Mouse (Mus musculus): ENCODE measurements at regions not wholly inside any gene's neighbourhood (a gene's known extent, or its start where the extent isn't known, plus 50 kb on each side); places are given as distances from the start of the nearest gene placed in this dataset.

- peak; percentile 21 for DNase-seq
Measured at GRCm38 (mm10) chr16:74739194-74740135, 327.8 kb upstream of the Robo2 start.

- no peak for DNase-seq
Measured at GRCm38 (mm10) chr16:74732940-74733776, 321.5 kb upstream of the Robo2 start.

- DNase-seq = no peak
Measured at GRCm38 (mm10) chr16:74730169-74730794, 318.7 kb upstream of the Robo2 start.

DNA sequence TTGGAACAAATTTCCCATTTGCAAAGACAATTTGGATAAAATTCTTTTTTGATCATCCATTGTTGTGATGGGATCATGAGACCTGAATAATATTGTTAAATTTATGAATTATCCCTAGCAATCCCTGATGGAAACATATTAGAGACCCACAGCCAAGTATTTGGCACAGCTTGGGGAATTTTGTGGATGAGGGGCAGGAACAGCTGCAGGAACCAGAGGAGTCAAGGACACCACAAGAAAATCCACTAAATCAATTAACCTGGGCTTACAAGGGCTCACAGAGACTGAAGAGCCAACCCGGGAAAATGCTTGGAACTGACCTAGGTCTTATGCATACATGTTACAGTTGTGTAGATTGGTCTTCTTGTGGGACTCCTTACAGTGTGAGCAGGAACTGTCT lies 311.6 kb upstream of the Robo2 start:
- no peak for DNase-seq

DNA sequence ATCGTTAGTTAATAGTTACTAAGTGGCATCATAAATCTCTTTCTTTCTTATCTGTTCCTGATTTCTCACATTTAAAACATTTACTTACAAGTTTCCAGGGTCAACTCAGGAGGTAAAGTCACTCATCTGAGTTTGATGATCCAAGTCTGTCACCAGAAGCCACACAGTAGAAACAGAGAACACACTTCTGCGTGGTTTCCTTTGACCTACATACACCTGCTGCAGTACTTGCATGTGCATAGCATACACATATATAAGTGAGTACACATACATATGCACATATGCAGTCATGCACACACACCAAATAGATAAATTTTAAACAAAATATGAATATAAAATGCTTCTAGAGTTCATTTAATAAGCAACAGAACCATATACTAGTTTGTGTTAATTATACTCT lies 306.5 kb upstream of the Robo2 start:
- no peak for DNase-seq

DNA sequence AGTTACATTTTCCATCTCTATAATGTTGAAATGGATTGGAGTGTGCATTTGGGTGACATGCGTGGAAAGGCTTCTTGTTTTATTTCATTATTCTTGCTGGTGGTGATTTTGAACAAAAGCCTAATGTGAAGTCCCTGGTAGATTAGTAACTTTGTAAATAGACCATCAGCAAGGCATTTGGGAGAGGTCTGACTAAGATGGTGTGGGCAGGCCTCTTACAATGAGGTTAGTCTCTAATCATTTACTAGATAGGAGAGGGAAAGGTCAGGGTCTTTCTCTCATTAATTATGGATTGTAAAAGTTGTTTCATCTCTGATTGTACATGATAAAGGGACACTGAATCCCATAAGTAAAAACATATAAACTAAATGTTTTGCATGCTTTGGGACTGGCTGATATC lies 306.0 kb upstream of the Robo2 start:
- DNase-seq = no peak

DNA sequence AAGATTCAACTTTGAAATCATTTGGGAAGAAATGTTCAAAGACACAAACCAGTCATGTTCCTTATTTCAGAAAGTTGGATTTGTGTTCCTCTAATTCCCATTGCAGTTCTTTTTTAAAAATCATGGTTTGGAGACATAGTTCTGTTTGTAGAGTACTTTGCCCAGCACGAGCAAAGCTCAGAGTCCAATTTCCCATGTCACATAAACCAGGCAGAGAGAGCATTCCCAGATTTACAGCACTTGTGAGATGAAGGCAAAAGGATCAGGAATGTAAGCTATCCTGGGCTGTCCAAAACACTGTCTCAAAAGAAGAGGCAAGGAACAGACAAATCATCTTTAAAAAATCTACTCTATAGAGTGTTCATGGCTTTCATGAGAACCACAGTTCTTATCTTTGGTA lies 303.3 kb upstream of the Robo2 start:
- DNase-seq = no peak

GRCm38 (mm10) chr16:74712515-74712914 lies 300.9 kb upstream of the Robo2 start:
- no peak for DNase-seq

GRCm38 (mm10) chr16:74702067-74702466 lies 290.4 kb upstream of the Robo2 start:
- DNase-seq = no peak

DNA sequence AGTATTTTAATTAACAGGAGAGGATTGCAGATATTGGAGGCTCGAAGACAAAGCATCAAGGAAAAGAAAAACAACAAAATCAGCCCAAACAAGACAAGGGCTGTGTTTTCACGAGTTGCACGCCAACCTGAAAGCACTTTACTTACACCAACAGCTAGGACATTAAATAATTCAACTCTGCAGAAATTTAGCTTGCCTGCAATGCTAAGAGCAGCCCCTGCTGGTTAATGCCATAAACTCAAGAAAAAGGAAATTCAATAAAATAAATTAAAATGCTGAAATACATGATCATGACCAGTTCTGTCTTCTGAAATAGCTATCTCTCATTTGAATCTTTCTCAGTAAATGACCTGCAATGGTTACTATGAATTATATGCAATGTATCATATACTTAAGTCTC lies 271.7 kb upstream of the Robo2 start:
- DNase-seq = peak; percentile 9

DNA sequence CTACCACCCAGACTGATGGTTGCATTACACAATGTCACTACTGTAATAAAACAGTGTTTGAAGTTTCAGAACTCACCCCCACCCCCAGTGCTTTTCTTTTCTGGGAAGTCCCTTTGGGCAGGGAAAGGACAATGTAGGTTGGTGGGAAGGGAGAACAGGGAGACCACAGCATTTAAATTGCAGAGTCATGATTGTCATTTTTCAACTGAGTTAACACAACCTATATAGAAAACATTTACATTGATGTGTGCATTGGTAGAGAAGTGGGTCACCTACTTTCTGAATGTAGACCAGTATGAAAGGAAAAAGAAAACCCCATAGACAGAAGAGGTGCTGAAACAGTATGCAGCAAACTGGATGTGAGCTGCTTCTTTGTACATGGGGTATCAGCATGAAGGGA lies 264.0 kb upstream of the Robo2 start:
- DNase-seq = no peak

DNA sequence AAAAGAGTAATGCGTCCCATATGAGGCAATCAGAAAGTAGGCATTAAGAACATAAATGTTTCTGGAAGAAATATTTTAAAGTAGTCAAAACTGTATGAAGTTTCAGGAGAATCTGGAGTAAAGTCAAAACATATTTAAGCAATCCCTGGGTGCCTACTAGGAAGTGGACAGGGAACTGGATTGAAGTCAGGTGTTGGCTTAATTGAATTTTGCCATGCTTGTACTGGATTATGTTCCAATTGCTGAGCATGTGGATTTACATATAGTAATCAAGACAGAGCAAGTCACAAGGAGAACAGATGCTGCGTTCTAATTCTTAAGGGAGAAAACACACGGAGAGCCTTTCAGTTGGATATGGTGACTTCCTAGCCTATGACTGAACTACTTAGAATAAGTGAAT lies 259.8 kb upstream of the Robo2 start:
- DNase-seq = no peak

GRCm38 (mm10) chr16:74664337-74664736 lies 252.7 kb upstream of the Robo2 start:
- no peak for DNase-seq

DNA sequence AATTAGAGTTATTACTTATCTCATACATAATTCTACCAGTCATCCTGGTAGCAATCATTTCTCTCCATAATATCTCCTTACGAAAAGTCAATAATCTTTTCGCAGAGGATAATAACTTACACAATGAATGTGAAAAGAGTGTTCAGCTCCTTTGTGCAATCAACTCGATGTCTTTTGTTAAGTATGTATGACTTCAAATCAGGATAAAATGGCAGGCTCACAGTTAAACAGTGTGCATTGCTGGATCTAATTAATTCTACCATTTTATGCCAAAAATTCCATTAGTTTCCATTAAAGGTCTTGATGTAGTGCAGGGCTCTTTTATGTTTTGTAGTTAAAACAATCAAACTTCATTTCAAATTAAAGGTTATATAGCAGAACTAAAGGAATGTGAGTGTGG lies 239.6 kb upstream of the Robo2 start:
- DNase-seq = no peak

GRCm38 (mm10) chr16:74649207-74649606 lies 237.6 kb upstream of the Robo2 start:
- DNase-seq = no peak

DNA sequence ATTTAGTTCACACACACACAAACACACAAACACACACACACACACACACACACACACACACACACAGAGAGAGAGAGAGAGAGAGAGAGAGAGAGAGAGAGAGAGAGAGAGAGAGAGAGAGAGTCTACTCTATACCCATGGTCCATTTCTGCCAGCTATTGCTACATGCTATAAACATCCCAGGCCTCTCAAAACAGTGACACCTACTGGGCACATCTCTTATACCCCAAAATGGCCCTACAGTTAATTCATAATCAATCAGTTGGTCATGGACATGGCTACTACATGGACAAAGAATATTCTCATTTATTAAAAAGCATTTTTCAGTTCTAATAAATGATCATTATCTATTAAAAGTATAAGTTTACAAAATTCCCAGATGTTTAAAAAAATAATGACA lies 236.8 kb upstream of the Robo2 start:
- DNase-seq = peak; percentile 8

DNA sequence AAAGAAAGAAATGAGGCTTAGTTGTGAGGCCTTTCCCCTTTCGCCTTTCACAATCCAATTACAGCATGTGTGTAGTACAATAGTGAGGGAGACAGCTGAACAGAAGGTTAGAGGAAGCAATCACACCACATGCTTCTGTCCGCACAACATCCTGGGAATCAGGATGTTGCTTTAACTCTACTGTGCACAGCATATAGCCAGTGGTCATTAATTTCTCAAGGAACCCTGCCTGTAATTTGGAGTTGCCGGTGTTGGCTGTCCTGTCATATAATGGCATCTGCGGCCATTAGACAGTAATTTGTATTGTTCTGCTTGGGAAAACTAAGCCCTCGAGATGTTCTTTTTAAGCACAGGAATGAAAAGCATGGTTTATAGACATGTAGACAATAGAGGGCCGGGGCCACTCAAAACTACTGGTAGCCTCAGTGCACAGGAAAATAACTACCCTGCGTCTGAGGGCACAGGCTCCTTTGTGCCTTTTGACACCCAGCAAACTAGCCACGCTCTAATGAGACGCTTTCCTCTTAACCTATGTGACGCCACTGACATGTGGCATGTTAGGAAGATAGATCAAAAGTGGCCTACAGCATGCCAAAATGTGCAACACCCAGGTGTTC lies 233.2 kb upstream of the Robo2 start:
- no peak for DNase-seq

DNA sequence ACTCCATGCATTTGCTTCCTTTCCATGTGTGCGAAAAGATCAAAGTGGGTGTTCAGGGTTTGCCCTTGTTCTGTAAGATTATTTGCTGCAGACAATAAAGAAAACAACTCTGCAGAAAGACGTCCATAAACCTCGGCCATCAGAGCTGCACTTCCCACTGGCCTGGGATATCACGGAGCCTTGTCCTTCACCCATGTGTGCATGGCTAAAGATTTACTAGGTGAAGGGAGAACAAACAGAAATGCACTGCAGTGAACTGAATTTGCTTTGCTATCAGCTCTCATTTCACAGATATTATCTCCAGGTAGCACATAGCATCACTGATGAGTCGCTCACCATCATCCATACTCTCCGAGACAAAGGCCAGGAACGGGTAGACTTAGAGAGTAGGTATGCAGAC lies 228.2 kb upstream of the Robo2 start:
- DNase-seq = no peak

DNA sequence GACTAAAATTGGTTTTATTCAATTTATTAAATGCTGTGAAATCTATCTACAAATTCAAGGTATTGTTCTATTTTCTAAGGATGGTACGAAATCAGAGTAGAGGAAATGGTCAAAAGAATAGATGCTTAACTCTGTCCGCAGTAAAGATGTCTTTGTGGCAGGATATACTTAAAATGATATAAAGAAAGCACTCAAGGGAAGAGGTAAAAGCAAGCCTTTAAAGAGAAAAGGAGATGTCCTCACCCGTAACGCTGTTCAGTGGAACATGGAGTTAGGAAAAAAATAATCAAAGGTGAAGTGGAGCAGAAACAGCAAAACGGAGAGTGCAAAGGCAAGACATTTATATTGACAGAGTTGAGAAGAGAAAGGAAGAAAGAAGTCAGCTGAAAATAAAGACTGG lies 226.0 kb upstream of the Robo2 start:
- no peak for DNase-seq

GRCm38 (mm10) chr16:74625783-74626182 lies 214.2 kb upstream of the Robo2 start:
- DNase-seq = no peak

DNA sequence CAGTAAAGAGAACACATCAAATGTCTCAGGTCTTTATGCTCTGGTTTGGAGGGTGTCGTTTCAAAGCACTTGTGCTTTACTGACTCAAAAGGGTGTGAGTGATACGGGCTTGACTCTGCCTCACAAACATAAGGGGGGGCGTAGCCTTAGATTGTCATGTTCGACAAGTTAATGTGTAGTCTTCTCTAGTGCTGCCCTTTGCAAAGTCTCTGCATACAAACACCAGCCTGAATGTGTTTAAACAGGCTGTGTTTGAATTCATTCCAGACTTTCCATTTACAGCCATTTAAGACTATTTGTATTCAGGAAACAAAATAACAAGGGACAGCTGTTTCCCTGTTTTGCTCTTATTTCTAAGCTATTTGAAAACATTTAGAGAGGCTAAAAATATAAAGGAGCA lies 200.4 kb upstream of the Robo2 start:
- no peak for DNase-seq

GRCm38 (mm10) chr16:74609564-74609963 lies 197.9 kb upstream of the Robo2 start:
- DNase-seq = no peak

DNA sequence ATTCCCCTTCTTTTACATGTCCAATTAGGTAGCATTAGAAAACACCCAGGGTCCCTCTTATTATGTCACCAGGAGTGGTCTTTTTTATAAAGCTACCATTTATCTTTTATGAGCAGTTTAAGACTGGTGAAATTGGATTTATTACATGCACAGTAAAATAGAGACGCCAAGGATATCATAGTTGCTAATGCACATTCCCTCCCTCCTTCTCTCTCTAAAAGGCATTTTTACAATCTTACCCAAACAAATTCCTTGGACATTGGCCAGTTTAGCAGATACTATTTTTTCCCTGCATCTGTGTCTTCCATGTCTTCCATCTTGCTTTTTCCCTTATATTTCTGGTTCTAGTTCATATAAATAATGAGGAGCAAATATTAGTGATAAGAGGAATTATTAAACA lies 186.7 kb upstream of the Robo2 start:
- no peak for DNase-seq

Measured in lung, postnatal 10 days (tissue).